Mouse (Mus musculus): Measurements from ENCODE around the gene Slc8a1. TPM values are rescaled to one million over a fixed set of nuclear protein-coding genes. Genes with fewer than 3 reads are reported as not detected.

Slc8a1 gene
- total and polyA plus RNA-seq, 3 experiments: not detected

- Histone ChIP-seq H3K79me2 (replicated peaks; ENCODE audit: control insufficient read depth, extremely low read depth, insufficient read depth, poor library complexity, severe bottlenecking) (no peaks in the 10 kb centered on the region), H3K27me3 (replicated peaks) (no peaks in the 10 kb centered on the region), H3K9ac (ENCODE audit: insufficient read depth, low read depth) (no peak overlapping the region), H3K9me3 (replicated peaks; ENCODE audit: low read length) (peaks cover 58% of the 10 kb centered on the region), H3K4me3 (replicated peaks in 1 of 3; ENCODE audit: low read depth in 2 of 3, low read length in 2 of 3, poor library complexity in 1 of 3) (no peak overlapping the region), H3K27ac (ENCODE audit: insufficient read depth, low read depth) (no peak overlapping the region), H3K4me1 (ENCODE audit: control insufficient read depth in 1 of 2, insufficient read depth in 2 of 2) (no peaks in the 10 kb centered on the region), H3K36me3 (replicated peaks in 1 of 2; ENCODE audit: control insufficient read depth in 1 of 2, insufficient read depth in 1 of 2, low read length in 1 of 2) (no peaks in the 10 kb centered on the region), H3K4me2 (ENCODE audit: insufficient read depth, low read depth, poor library complexity, severe bottlenecking) (no peak overlapping the region)
- in situ Hi-C loops (cut with MboI; ENCODE audit: low pct_ligation_motif_present, low pct_unique_long_range_greater_than_20kb, low sequenced_read_pairs) (no loop called here), dilution Hi-C loops (cut with MboI; ENCODE audit: extremely low pct_ligation_motif_present, extremely low pct_unique_long_range_greater_than_20kb, low sequenced_read_pairs) (no loop called here)
- no peak for DNase-seq (ENCODE audit: extremely low read depth)
- TF ChIP-seq IRF4 (IDR thresholded peaks at IDR 0.05; ENCODE audit: low read depth, low read length): no peak
- TF ChIP-seq SMC3 (IDR thresholded peaks at IDR 0.05; ENCODE audit: low read depth, low read length): no peak
- TF ChIP-seq EP300 (IDR thresholded peaks at IDR 0.05; ENCODE audit: low read length): no peak
- no peak for TF ChIP-seq POLR2A (IDR thresholded peaks at IDR 0.05; ENCODE audit: low read depth, low read length)
These were observed 347.4 kb downstream of the Slc8a1 start for GRCm38 (mm10) chr17:81390790-81391189.

GRCm38 (mm10) chr17:81386118-81386517, 352.1 kb downstream of the Slc8a1 start:
- Histone ChIP-seq H3K79me2 (replicated peaks; ENCODE audit: control insufficient read depth, extremely low read depth, insufficient read depth, poor library complexity, severe bottlenecking) (no peaks in the 10 kb centered on the region), H3K9me3 (replicated peaks; ENCODE audit: low read length) (peaks cover 47% of the 10 kb centered on the region), H3K27ac (ENCODE audit: insufficient read depth, low read depth) (no peak overlapping the region), H3K9ac (ENCODE audit: insufficient read depth, low read depth) (no peak overlapping the region), H3K27me3 (replicated peaks) (no peaks in the 10 kb centered on the region), H3K4me3 (replicated peaks in 1 of 3; ENCODE audit: low read depth in 2 of 3, low read length in 2 of 3, poor library complexity in 1 of 3) (no peak overlapping the region), H3K36me3 (replicated peaks in 1 of 2; ENCODE audit: control insufficient read depth in 1 of 2, insufficient read depth in 1 of 2, low read length in 1 of 2) (no peaks in the 10 kb centered on the region), H3K4me2 (ENCODE audit: insufficient read depth, low read depth, poor library complexity, severe bottlenecking) (no peak overlapping the region), H3K4me1 (ENCODE audit: control insufficient read depth in 1 of 2, insufficient read depth in 2 of 2) (no peaks in the 10 kb centered on the region)
- dilution Hi-C loops (cut with MboI; ENCODE audit: extremely low pct_ligation_motif_present, extremely low pct_unique_long_range_greater_than_20kb, low sequenced_read_pairs): no loop called here
- no peak for DNase-seq (ENCODE audit: extremely low read depth)
- TF ChIP-seq EP300 (IDR thresholded peaks at IDR 0.05; ENCODE audit: low read length) (no peak), CHD2 (IDR thresholded peaks at IDR 0.05; ENCODE audit: low read length) (no peak), KAT2A (IDR thresholded peaks at IDR 0.05; ENCODE audit: insufficient replicate concordance, low read length) (no peak), BHLHE40 (IDR thresholded peaks at IDR 0.05; ENCODE audit: low read depth, low read length) (no peak), ZC3H11A (IDR thresholded peaks at IDR 0.05; ENCODE audit: low read depth, low read length) (no peak), CTCF (conservative IDR thresholded peaks at IDR 0.05 in 1 of 2, IDR thresholded peaks at IDR 0.05 in 1 of 2; ENCODE audit: low read depth in 2 of 2, low read length in 2 of 2) (no peak), USF1 (IDR thresholded peaks at IDR 0.05; ENCODE audit: low read depth, low read length) (no peak)
- in situ Hi-C loops (cut with MboI; ENCODE audit: low pct_ligation_motif_present, low pct_unique_long_range_greater_than_20kb, low sequenced_read_pairs): no loop called here

- H3K4me1 ChIP-seq (ENCODE audit: control insufficient read depth in 1 of 2, insufficient read depth in 2 of 2): no peaks in the 10 kb centered on the region
- no peak overlapping the region for H3K4me2 ChIP-seq (ENCODE audit: insufficient read depth, low read depth, poor library complexity, severe bottlenecking)
- H3K27ac ChIP-seq (ENCODE audit: insufficient read depth, low read depth): no peak overlapping the region
- H3K27me3 ChIP-seq (replicated peaks): no peaks in the 10 kb centered on the region
- dilution Hi-C loops (cut with MboI; ENCODE audit: extremely low pct_ligation_motif_present, extremely low pct_unique_long_range_greater_than_20kb, low sequenced_read_pairs): no loop called here
- H3K36me3 ChIP-seq (replicated peaks in 1 of 2; ENCODE audit: control insufficient read depth in 1 of 2, insufficient read depth in 1 of 2, low read length in 1 of 2): no peaks in the 10 kb centered on the region
- no peak overlapping the region for H3K9ac ChIP-seq (ENCODE audit: insufficient read depth, low read depth)
- H3K9me3 ChIP-seq (replicated peaks; ENCODE audit: low read length): peaks cover 48% of the 10 kb centered on the region
- no peaks in the 10 kb centered on the region for H3K79me2 ChIP-seq (replicated peaks; ENCODE audit: control insufficient read depth, extremely low read depth, insufficient read depth, poor library complexity, severe bottlenecking)
- no peak for DNase-seq (ENCODE audit: extremely low read depth)
- TF ChIP-seq GABPA (IDR thresholded peaks at IDR 0.05; ENCODE audit: insufficient replicate concordance, low read depth, low read length) (no peak), IRF4 (IDR thresholded peaks at IDR 0.05; ENCODE audit: low read depth, low read length) (no peak), UBTF (IDR thresholded peaks at IDR 0.05; ENCODE audit: low read depth, low read length) (no peak), TBP (conservative IDR thresholded peaks at IDR 0.05; ENCODE audit: low read depth, low read length) (no peak), MEF2A (IDR thresholded peaks at IDR 0.05; ENCODE audit: borderline replicate concordance, low read depth, low read length) (no peak), RAD21 (IDR thresholded peaks at IDR 0.05; ENCODE audit: low read depth, low read length) (no peak), ZNF384 (IDR thresholded peaks at IDR 0.05; ENCODE audit: low read depth, low read length) (no peak), SMC3 (IDR thresholded peaks at IDR 0.05; ENCODE audit: low read depth, low read length) (no peak), ETS1 (conservative IDR thresholded peaks at IDR 0.05; ENCODE audit: low read depth, low read length) (no peak), KAT2A (IDR thresholded peaks at IDR 0.05; ENCODE audit: insufficient replicate concordance, low read length) (no peak), POLR2A (IDR thresholded peaks at IDR 0.05; ENCODE audit: low read depth, low read length) (no peak), BHLHE40 (IDR thresholded peaks at IDR 0.05; ENCODE audit: low read depth, low read length) (no peak), E2F4 (IDR thresholded peaks at IDR 0.05; ENCODE audit: insufficient replicate concordance, low read depth, low read length) (no peak), NELFE (IDR thresholded peaks at IDR 0.05; ENCODE audit: low read depth, low read length) (no peak), TCF12 (IDR thresholded peaks at IDR 0.05; ENCODE audit: low read depth, low read length) (no peak), ZC3H11A (IDR thresholded peaks at IDR 0.05; ENCODE audit: low read depth, low read length) (no peak), ZMIZ1 (IDR thresholded peaks at IDR 0.05; ENCODE audit: low read depth, low read length) (no peak), USF2 (conservative IDR thresholded peaks at IDR 0.05; ENCODE audit: low read depth, low read length) (no peak)
- in situ Hi-C loops (cut with MboI; ENCODE audit: low pct_ligation_motif_present, low pct_unique_long_range_greater_than_20kb, low sequenced_read_pairs): no loop called here
- no peak overlapping the region for H3K4me3 ChIP-seq (replicated peaks in 1 of 3; ENCODE audit: low read depth in 2 of 3, low read length in 2 of 3, poor library complexity in 1 of 3)
These were observed 352.7 kb downstream of the Slc8a1 start for GRCm38 (mm10) chr17:81385476-81385875.
